Mouse (Mus musculus) gastrocnemius, adult 2 months (tissue): ENCODE results near the gene Gm20388. TPM values are rescaled to one million over a fixed set of nuclear protein-coding genes. Genes with fewer than 3 reads are reported as not detected.
A peak's percentile ranks its signal among the peaks of the same experiment; 100 is the strongest.

ENCODE experiments used
- DNase-seq: peaks from one replicate; pipeline ENCODE4 v3.0.0; 2022
- H3K27ac ChIP-seq: fragments of 200-600 bp; 2 replicates; pipeline ENCODE4 v1.8.1; 2022; ENCODE audit warnings: mild to moderate bottlenecking
- H3K4me3 ChIP-seq: fragments of 200-600 bp; 2 replicates; pipeline ENCODE4 v1.8.1; 2022; ENCODE audit warnings: mild to moderate bottlenecking, moderate library complexity
- CTCF ChIP-seq: fragments of 200-600 bp; IDR thresholded peaks from 2 replicates; pipeline ENCODE4 v1.8.1; 2022; ENCODE audit warnings: antibody characterized with exemption, mild to moderate bottlenecking, moderate library complexity
- intact Hi-C: fragments of 180-260 bp; cut with DNase I; formaldehyde crosslinking; loops from one replicate; pipeline ENCODE4 v1.15.1; 2025
- total RNA-seq, 2 experiments: library from RNA; stranded (reverse); gene quantifications; 2 replicates each; pipeline ENCODE4 v1.2.3; 2021

The Gm20388 gene
- total RNA-seq, 2 experiments from 2014 or later: 6.1 to 15.0 TPM

DNA sequence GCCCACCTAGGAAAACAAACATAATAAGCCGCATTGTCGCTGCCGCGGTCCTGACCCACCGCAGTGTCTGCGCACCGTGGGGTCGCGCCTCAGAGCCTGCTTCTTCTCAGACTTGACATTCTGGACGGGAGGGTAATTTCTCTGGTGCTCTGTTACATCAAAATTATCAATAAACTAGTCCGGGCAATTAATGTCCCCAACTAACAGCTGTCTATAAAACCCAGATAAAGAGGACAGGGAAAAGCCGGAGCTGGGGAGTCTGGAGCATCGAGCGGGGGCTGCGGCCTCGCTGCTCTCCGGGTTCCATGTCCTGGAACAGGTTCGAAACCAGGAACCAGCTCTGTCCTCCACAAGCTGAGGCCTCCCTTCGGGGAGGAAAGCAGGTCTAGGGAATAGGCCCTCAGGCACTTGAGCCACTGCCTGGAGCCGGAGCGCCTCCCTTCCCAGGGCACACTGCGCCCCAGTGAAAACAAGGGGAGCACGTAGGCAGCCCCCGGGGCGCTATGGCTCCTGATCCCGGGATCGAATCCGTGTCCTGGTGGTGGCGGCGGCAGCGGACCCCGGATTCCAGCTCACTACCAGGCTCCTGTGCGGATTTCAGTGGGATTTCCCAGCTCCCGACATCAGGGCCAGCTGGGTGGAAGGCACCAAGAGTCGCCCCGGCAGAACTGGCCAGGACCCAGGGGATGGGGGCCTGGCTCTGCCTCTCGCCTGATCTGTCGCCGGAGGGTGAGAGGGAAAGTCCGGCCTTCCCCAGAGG lies 1178.4 kb downstream of the Gm20388 start:
- intact Hi-C loops: no loop called here
- TF ChIP-seq CTCF: no peak
- H3K27ac ChIP-seq: no peak overlapping the region
- no peak overlapping the region for H3K4me3 ChIP-seq
- DNase-seq: no peak

DNA sequence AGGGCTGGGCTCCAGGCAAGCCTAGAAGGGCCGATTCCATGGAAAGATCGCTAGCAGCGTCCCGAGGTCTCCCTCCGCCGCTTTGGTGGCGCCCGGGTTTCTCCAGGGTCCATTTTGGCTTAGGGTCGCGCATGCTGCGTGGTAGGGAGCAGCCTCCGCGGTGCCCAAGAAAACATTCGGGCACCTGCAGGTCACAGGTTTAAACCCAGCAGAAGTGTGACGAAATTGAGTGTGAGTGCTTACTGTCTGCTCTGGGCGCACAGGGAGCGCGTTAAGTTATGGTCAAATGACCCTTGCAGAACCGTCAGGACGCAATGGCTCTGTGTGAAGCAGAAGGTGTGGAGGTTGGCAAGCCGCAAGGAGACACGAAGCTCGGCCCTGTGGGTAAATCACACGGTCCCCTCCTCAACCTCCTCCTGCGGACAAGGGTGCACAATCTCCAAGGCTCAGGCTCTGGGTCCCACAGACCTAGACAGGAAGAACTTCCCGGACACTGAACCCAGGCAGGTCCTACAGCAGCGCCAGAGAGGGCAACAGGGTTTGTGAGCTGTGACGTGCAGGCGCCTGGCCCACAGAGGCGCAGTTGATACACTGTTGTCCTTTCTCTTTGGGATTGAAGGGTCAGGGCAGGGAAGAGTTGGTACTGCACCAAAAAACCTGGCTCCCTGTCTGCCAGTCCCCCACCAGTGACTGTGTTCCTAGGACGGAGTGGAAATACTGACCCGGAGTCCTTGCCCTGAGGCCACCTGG lies 1179.2 kb downstream of the Gm20388 start:
- TF ChIP-seq CTCF: no peak
- H3K4me3 ChIP-seq: no peak overlapping the region
- intact Hi-C loops: no loop called here
- no peak for DNase-seq
- no peak overlapping the region for H3K27ac ChIP-seq

DNA sequence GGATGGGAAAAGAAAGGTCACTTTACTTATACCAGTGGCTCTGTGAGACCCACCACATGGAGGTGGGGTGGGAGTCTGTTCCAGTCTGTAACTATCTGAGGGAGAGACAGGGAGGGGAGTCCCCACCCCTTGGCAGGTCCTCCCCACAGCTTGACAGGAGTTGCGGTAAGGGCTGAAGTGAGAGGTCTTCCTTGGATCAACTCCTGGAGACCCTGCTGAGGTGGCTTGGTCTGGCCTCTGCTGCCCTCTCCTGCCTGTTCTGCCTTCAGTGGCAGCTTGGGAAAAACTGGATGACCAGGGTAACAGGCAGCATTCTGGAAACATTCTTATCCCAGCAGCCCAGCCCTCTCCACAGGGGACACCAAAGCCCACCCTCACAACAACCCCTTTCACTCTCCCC lies 1180.1 kb downstream of the Gm20388 start:
- no peak overlapping the region for H3K27ac ChIP-seq
- peak; percentile 22; the same call in 1 of the 2 replicates for TF ChIP-seq CTCF
- no peak for DNase-seq
- intact Hi-C loops: no loop called here
- no peak overlapping the region for H3K4me3 ChIP-seq

DNA sequence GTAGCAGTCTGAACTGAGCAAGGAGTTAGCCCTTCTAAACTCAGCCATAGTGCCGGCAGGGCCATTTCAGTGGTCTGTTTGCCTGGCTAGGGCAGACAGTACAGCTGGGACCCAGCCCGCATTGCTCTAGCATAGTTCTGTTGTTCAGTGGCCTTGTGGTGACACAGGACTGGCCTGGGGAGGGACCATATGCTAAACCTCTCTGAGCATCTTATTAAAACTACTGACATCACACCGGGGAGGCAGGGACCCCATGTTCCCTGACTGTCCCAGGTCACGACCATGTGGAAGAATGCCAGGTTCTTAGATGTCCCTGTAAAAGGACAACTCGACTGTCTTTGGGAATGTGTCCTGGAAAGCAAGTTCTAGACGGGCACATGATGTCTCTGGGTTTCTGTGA lies 1181.5 kb downstream of the Gm20388 start:
- no peak for DNase-seq
- intact Hi-C loops: loop anchor here (1.0 kb wide), 3 partner anchors 122 to 271 kb away; no protein-coding TSS in a partner anchor
- Histone ChIP-seq H3K4me3 (no peak overlapping the region; the same call in 1 of the 2 replicates), H3K27ac (no peak overlapping the region)
- no peak for TF ChIP-seq CTCF

DNA sequence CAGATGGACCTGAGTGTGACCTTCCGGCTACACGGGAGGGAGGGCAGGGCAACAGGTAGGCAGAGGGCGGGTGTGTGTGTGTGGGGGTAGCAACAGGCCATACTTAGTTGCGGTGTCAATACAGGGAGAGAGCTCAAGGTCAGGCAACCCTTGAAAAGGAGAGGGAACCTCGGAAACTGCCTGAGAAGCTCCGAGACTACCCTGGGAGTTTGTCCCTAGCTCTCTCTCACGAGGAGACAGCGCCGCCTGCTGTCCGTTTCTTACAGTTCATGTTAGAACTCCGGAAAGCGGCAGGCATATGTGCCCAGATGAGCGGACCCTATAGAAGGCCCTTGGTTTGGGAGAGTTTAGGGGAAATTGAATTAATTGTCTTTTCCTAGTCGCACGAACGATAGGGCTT lies 1182.0 kb downstream of the Gm20388 start:
- peak; percentile 86 for DNase-seq
- intact Hi-C loops: loop anchor here (1.0 kb wide), 3 partner anchors 122 to 271 kb away; no protein-coding TSS in a partner anchor
- Histone ChIP-seq H3K27ac (no peak overlapping the region), H3K4me3 (peak overlapping the region; percentile 24; the same call in 1 of the 2 replicates)
- peak; percentile 91 for TF ChIP-seq CTCF

DNA sequence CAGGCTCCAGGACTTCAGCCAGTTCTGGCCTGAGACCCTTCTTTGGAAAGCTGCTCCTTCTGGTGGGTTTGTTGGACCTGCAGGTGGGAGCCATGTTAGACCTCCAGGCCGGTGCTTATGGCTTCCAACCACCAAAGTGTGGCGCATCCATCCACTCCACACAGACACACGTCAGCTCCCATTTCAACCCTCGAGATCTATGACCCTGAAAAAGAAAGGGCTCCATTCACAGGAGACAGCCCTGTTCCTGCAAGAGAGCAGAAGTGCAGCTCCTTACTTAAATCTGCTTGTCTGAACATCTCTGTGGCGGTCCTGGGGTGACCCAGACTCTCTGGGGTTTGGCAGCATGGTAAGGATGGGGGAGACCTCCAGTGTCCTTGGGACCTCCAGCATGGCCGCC lies 1182.9 kb downstream of the Gm20388 start:
- no peak overlapping the region for H3K27ac ChIP-seq
- no peak overlapping the region for H3K4me3 ChIP-seq
- TF ChIP-seq CTCF: no peak
- no peak for DNase-seq
- intact Hi-C loops: no loop called here

DNA sequence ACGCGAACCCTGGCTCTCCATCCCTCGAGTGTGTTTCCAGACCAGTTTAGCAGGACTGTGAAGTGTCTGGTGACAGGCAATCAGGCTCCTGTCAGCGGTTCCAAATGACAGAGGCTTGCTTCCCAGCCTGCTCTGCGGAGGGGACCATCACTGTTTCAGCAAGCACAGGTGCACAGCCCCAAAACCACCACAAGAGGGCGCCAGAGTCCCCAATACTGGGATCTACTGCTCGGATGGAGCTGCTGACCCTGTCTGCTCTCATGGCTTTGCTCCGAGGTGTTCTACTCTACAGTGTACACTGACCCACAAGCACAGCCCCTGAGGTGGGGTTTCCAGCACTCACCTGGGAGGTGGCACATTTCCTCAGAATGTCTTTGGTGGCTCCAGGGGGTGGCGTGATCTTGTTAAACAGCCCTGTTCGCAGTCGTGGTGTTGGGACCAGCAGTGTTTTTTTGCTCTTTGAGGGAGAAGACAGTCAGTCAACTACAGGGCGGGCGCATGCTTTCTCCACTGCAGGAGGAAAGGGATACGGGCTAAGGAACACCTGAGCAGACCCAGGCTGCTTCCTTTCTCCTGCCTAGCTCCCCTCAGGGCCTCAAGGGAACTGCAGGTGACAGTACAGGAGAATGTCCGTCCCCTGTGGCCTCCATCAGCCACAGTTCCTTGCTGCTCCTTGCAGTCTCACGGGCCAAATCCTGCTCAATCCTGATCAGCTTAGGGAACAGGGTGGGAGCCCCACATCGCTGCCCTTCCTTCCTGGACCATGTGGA lies 1193.6 kb downstream of the Gm20388 start:
- DNase-seq: peak; percentile 75
- TF ChIP-seq CTCF: peak; percentile 100
- H3K27ac ChIP-seq: no peak overlapping the region
- intact Hi-C loops: loop anchor here (10.0 kb wide), 1 partner anchor 429 kb away; no protein-coding TSS in a partner anchor
- H3K4me3 ChIP-seq: no peak overlapping the region

DNA sequence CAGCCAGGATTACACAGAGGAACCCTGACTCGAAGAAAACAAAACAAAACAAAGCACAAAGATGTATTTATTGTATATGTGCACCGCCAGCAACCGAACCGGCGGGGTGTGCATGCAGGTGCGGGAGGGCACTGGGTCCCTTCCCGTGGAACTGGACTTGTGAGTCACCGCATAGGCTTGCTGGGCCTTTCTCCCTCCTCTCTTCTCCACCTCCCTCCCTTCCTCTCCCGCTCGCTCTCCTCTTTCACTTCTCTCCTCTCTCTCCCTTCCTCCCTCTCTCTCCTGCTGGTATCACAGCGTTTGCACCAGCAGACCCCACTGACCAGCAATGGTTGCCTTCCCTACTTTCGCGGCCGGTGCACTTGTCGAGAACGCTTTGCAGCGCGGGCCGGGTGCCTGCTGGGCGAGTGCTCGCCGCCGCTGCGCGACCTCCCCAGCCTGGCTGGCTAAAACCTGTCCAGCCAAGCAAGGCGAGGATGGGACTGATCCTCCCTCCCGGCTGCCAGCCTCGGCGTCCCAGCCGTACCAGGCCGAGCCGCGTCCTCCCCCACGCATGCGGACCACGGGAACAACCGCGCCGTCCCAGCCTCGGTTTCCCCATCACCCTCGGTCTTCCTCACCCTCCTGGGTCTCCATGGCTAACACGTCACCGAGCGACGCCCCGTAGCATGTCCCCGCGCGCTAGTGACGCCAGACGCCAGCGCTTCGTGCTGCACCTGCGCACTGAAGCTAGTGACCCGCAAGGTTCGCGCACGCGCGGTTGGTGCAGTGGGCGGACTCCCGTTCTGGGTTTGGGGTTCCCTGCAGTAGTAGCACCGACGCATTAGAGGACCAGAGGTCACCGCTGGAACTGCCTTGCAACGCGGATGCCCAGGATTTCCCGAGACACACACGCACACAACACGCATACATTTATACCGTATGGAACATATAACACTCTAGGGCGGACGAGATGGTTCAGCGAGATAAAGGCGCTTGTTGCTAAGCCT lies 1197.3 kb downstream of the Gm20388 start, which contains the start of gene Mthfsd:
Mthfsd (minus strand) TSS at position 725 of the 989 bp plus-strand sequence.
- H3K4me3 ChIP-seq: peak within 1 kb of the TSS; percentile 96
- 0 out of 2 replicates have a peak, but pooled peaks have one; percentile 3 for TF ChIP-seq CTCF
- H3K27ac ChIP-seq: peak within 1 kb of the TSS; percentile 94
- intact Hi-C loops: loop anchor here (10.0 kb wide), 1 partner anchor 433 kb away; no protein-coding TSS in a partner anchor
- peak; percentile 99 for DNase-seq

DNA sequence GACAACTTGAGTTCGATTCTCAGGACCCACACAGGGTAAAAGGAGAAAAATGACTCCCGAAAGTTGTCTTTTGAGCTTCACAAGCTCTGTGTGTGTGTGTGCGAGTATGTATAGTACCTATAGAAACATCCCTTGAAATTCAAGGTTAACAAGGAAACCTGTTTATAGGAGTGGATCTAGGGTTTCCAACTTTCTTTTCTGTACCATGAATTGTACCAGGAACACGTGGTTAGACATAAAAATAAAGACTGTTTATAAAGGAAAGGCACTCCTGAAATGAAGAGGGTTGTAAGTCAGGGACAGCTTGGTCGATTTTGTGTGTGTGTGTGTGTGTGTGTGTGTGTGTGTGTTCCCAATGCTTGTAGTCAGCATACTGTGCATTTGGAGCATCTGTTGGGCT lies 1198.0 kb downstream of the Gm20388 start:
- intact Hi-C loops: loop anchor here (10.0 kb wide), 1 partner anchor 434 kb away; no protein-coding TSS in a partner anchor
- Histone ChIP-seq H3K27ac (peak overlapping the region; percentile 94), H3K4me3 (peak overlapping the region; percentile 96)
- DNase-seq: no peak
- no peak for TF ChIP-seq CTCF

DNA sequence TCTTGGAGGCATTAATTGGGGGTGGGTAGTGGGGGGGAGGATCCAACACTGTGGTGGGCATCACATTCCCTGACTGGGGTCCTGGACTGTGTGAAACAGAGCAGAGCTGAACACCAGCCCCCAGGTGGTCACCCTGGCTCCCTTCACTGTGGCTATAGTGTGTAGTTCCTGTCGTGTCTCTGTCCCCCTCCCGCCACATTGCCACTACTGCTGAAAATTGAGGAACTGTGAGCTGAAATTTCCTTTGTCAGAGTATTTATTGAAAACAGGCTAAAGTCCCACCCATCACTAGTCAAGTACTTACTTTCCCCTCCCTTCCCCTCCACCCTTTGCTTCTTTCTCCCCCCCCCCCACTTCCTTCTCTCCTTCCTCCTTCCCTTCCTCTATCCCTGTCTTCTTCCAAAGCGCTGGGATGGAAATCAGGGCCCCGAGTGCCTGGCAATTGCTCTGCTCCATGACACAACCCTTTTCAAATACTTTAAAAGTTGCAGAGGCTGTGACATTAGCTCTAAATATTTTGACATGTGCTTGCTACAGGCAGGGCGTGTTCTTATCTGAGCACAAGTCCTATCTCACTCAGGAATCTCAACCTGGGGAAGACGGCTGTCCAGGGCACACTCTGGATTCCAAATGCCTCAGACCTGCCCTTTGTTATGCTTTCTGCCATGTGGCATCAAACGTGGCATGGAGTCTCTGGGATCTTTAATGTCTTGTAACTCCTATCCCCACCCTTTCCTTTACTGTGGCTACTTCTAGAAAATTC lies 1200.7 kb downstream of the Gm20388 start:
- intact Hi-C loops: no loop called here
- no peak for DNase-seq
- Histone ChIP-seq H3K27ac (no peak overlapping the region), H3K4me3 (no peak overlapping the region)
- no peak for TF ChIP-seq CTCF

DNA sequence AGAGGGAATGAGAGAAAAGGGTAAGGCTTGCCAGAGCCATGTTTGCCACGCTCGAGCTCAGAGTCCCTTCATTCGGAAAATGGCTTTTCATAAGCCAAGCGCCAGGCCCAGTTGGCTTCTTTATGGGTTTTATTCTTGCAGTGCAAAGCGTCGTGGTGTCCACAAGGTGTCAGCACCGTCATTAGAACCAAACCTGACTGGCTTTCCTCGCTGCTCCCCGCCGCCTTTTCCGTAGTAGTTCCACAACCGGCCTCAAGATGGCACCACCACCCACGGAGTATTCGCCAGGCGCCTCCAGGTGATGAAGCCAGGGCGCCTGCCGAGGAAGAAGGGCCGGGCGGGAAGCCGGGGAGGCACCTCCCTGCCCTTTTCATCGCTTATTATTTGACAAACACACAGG lies 1202.6 kb downstream of the Gm20388 start:
- peak overlapping the region; percentile 51 for H3K27ac ChIP-seq
- peak; percentile 94 for DNase-seq
- no peak overlapping the region for H3K4me3 ChIP-seq
- intact Hi-C loops: loop anchor here (1.0 to 2.0 kb wide), 2 partner anchors 280 to 400 kb away; no protein-coding TSS in a partner anchor
- no peak; the same call in none of the 2 replicates for TF ChIP-seq CTCF
